ENCODE assay signal across 10 mouse cellular contexts in the genomic region with DNA sequence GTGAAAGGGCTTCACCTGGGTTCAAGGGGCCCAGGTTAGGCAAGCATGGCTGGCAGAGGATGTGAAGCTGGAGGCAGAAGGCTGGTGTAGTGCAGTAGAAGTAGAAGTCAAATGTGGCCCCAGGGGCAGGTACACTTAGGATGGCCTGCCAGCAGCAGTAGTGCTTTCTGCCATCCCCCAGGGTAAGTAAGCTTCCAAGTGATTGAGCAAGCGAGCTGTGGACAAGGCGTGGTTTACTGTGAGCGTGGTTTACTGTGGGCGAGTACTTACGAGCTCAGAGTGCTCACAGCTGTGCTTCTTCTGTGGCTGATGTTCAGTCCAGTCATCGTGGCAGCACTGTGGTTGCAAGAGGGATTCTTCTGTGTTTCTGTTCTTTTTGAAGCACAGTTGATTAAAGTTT.
DNase-seq lines count a peak whose midpoint lies in the region.
"Had no signal": no experiment of that assay in that cellular context is flagged by ENCODE, and none has a peak within 500 bp of the region (broad histone marks: within the 10 kb centered on the region; RNA-seq: fewer than 3 reads in every experiment).

No protein-coding gene starts in this region.

- no peaks in the 10 kb centered on the region for H3K27me3 ChIP-seq in heart, embryonic 10.5 days (ENCODE audit: insufficient read depth, poor library complexity, severe bottlenecking)
- H3K27me3 ChIP-seq: embryonic facial prominence, embryonic 13.5 days had no signal

- H3K36me3 ChIP-seq in heart, embryonic 10.5 days = no peaks in the 10 kb centered on the region; the same call in 1 of the 2 replicates

- 82% methylated on average over 6 of the region's 6 CpGs for WGBS in heart, embryonic 10.5 days

- no peaks in the 10 kb centered on the region for H3K9me3 ChIP-seq in heart, embryonic 10.5 days
- H3K9me3 ChIP-seq: embryonic facial prominence, embryonic 13.5 days had no signal

- H3K27ac ChIP-seq in heart, embryonic 10.5 days = no peak overlapping the region
- H3K27ac ChIP-seq: embryonic facial prominence, embryonic 13.5 days; macrophage had no signal

- H3K4me1 ChIP-seq in heart, embryonic 10.5 days = peaks cover 64% of the 10 kb centered on the region

- peak; percentile 79 to 86 for DNase-seq in heart, adult 18-20 months
- DNase-seq in heart, embryonic 10.5 days (ENCODE audit: low spot score) = no peak
- peak; percentile 83 for DNase-seq in 416B (ENCODE audit: low read depth)
- peak; percentile 38 to 48 for DNase-seq in gastrocnemius, adult 8-10 months (ENCODE audit: low spot score in 2 of 2)
- DNase-seq in lung, postnatal 14 days = peak; percentile 59
- no peak for DNase-seq in frontal cortex, postnatal 36 days (ENCODE audit: low spot score in 2 of 2)
- DNase-seq in cerebellum, postnatal 25 days = no peak
- DNase-seq in right cerebral cortex, postnatal 25 days = no peak

- no peak overlapping the region for H3K4me3 ChIP-seq in heart, embryonic 10.5 days
- H3K4me3 ChIP-seq: embryonic facial prominence, embryonic 13.5 days had no signal

Comparison
In these comparisons a context has a peak if more than half of its experiments do, and no peak if none do; other contexts are left out.
1. DNase-seq: peak in heart, adult 18-20 months (2 of 2), 416B (single experiment), gastrocnemius, adult 8-10 months (2 of 2) and lung, postnatal 14 days (single experiment); none in heart, embryonic 10.5 days (single experiment), frontal cortex, postnatal 36 days (0 of 2), cerebellum, postnatal 25 days (0 of 2) and right cerebral cortex, postnatal 25 days (single experiment).